Mouse (Mus musculus) MEL (cell line): ENCODE measurements around the gene Xpnpep2. TPM values are rescaled to one million over a fixed set of nuclear protein-coding genes. Genes with fewer than 3 reads are reported as not detected.

Experiments
- DNase-seq: peaks from one replicate; pipeline ENCODE4 v3.0.0; 2011; ENCODE audit warnings: low read depth, low spot score
- H3K27ac ChIP-seq: 2 replicates; pipeline ENCODE4 v1.5.1; 2012; ENCODE audit warnings: low read depth, mild to moderate bottlenecking, control low read depth, low read length, moderate library complexity; ENCODE audit not compliant: control insufficient read depth
- H3K27me3 ChIP-seq, 2 experiments: fragments of 150-350 bp in 1 of 2; sonication (generic) in 1 of 2; 2 replicates each; pipeline ENCODE4 v1.6.1; 2012; ENCODE audit warnings: low read length in 2 of 2, mild to moderate bottlenecking in 2 of 2, improper control_type of control experiment in 1 of 2, moderate library complexity in 1 of 2; ENCODE audit not compliant: insufficient read depth in 2 of 2, control insufficient read depth in 1 of 2
- H3K36me3 ChIP-seq, 2 experiments: 2 replicates each; pipeline ENCODE4 v1.6.1; 2012 to 2014; ENCODE audit warnings: low read length in 2 of 2, improper control_type of control experiment in 1 of 2, inconsistent platforms in 1 of 2, mild to moderate bottlenecking in 1 of 2; ENCODE audit not compliant: insufficient read depth in 2 of 2, control insufficient read depth in 1 of 2
- H3K4me1 ChIP-seq, 2 experiments: fragments of 150-350 bp in 1 of 2; sonication (generic) in 1 of 2; 2 replicates each; pipeline ENCODE4 v1.6.1; 2012; ENCODE audit warnings: low read length in 2 of 2, improper control_type of control experiment in 1 of 2, mild to moderate bottlenecking in 1 of 2; ENCODE audit not compliant: insufficient read depth in 2 of 2, control insufficient read depth in 1 of 2
- H3K4me3 ChIP-seq, 2 experiments: fragments of 150-350 bp in 1 of 2; sonication (generic) in 1 of 2; 2 replicates each; pipeline ENCODE4 v1.5.1; 2012; ENCODE audit warnings: low read depth in 2 of 2, low read length in 2 of 2, mild to moderate bottlenecking in 2 of 2, moderate library complexity in 2 of 2, control low read depth in 1 of 2, improper control_type of control experiment in 1 of 2; ENCODE audit not compliant: control insufficient read depth in 1 of 2, insufficient read depth in 1 of 2
- H3K79me2 ChIP-seq: 2 replicates; pipeline ENCODE4 v1.6.1; 2012; ENCODE audit warnings: mild to moderate bottlenecking, low read length, moderate library complexity; ENCODE audit not compliant: control insufficient read depth, poor library complexity, insufficient read depth
- H3K9ac ChIP-seq: 2 replicates; pipeline ENCODE4 v1.6.1; 2012; ENCODE audit warnings: low read depth, mild to moderate bottlenecking, control low read depth, low read length, moderate library complexity; ENCODE audit not compliant: control insufficient read depth, poor library complexity, severe bottlenecking
- H3K9me3 ChIP-seq: fragments of 150-350 bp; sonication (generic); replicated peaks from 2 replicates; pipeline ENCODE4 v1.6.1; 2012; ENCODE audit warnings: mild to moderate bottlenecking, low read length, improper control_type of control experiment, moderate library complexity; ENCODE audit not compliant: insufficient read depth
- BHLHE40 ChIP-seq: IDR thresholded peaks from 2 replicates; pipeline ENCODE4 v1.6.1; 2012; ENCODE audit warnings: low read depth, mild to moderate bottlenecking, inconsistent platforms, low read length, improper control_type of control experiment, borderline replicate concordance
- CHD1 ChIP-seq: IDR thresholded peaks from 2 replicates; pipeline ENCODE4 v1.6.1; 2012; ENCODE audit warnings: low read depth, mild to moderate bottlenecking, inconsistent platforms, low read length, improper control_type of control experiment
- CTCF ChIP-seq, 3 experiments: IDR thresholded peaks in 2 of 3; conservative IDR thresholded peaks in 1 of 3; 2 replicates each; pipeline ENCODE4 v1.5.1; 2011 to 2012; ENCODE audit warnings: low read length in 3 of 3, low read depth in 2 of 3, mild to moderate bottlenecking in 2 of 3, improper control_type of control experiment in 1 of 3, inconsistent platforms in 1 of 3, mixed read lengths in 1 of 3, moderate library complexity in 1 of 3; ENCODE audit not compliant: control insufficient read depth in 1 of 3, insufficient read depth in 1 of 3, poor library complexity in 1 of 3, severe bottlenecking in 1 of 3
- E2F4 ChIP-seq: IDR thresholded peaks from 2 replicates; pipeline ENCODE4 v1.6.1; 2011; ENCODE audit warnings: low read depth, low read length, improper control_type of control experiment, borderline replicate concordance
- EP300 ChIP-seq, 2 experiments: IDR thresholded peaks; 2 replicates each; pipeline ENCODE4 v1.6.1; 2011; ENCODE audit warnings: improper control_type of control experiment in 2 of 2, low read length in 2 of 2, low read depth in 1 of 2, mild to moderate bottlenecking in 1 of 2
- GABPA ChIP-seq: IDR thresholded peaks from 2 replicates; pipeline ENCODE4 v1.6.1; 2012; ENCODE audit warnings: low read depth, mild to moderate bottlenecking, inconsistent platforms, low read length, improper control_type of control experiment, moderate library complexity
- GATA1 ChIP-seq: IDR thresholded peaks from 2 replicates; pipeline ENCODE4 v1.6.1; 2011; ENCODE audit warnings: low read depth, low read length, improper control_type of control experiment
- KAT2A ChIP-seq: conservative IDR thresholded peaks from 2 replicates; pipeline ENCODE4 v1.6.1; 2012; ENCODE audit warnings: low read depth, low read length, improper control_type of control experiment, inconsistent platforms
- MAX ChIP-seq: IDR thresholded peaks from 2 replicates; pipeline ENCODE4 v1.6.1; 2011; ENCODE audit warnings: low read length, improper control_type of control experiment
- MYB ChIP-seq: IDR thresholded peaks from 2 replicates; pipeline ENCODE4 v1.6.1; 2011; ENCODE audit warnings: mild to moderate bottlenecking, low read depth, low read length, improper control_type of control experiment
- NELFE ChIP-seq: IDR thresholded peaks from 2 replicates; pipeline ENCODE4 v1.6.1; 2011; ENCODE audit warnings: low read depth, low read length, improper control_type of control experiment
- NRF1 ChIP-seq: IDR thresholded peaks from 2 replicates; pipeline ENCODE4 v1.6.1; 2014; ENCODE audit warnings: low read depth, mild to moderate bottlenecking, inconsistent platforms, low read length, improper control_type of control experiment, moderate library complexity; ENCODE audit not compliant: poor library complexity, insufficient read depth, severe bottlenecking
- POLR2A ChIP-seq, 2 experiments: IDR thresholded peaks; 2 replicates each; pipeline ENCODE4 v1.6.1; 2011 to 2012; ENCODE audit warnings: low read length in 2 of 2, mild to moderate bottlenecking in 2 of 2, control low read depth in 1 of 2, improper control_type of control experiment in 1 of 2, low read depth in 1 of 2, moderate library complexity in 1 of 2; ENCODE audit not compliant: control insufficient read depth in 1 of 2, insufficient read depth in 1 of 2, poor library complexity in 1 of 2
- POLR2AphosphoS5 ChIP-seq: IDR thresholded peaks from 2 replicates; pipeline ENCODE4 v1.6.1; 2012; ENCODE audit warnings: low read depth, borderline replicate concordance, mild to moderate bottlenecking, inconsistent platforms, low read length, moderate library complexity, mixed read lengths
- RAD21 ChIP-seq: IDR thresholded peaks from 2 replicates; pipeline ENCODE4 v1.6.1; 2011; ENCODE audit warnings: mild to moderate bottlenecking, low read depth, low read length, improper control_type of control experiment
- SIN3A ChIP-seq: IDR thresholded peaks from 2 replicates; pipeline ENCODE4 v1.6.1; 2012; ENCODE audit warnings: low read length, improper control_type of control experiment, inconsistent platforms
- TAL1 ChIP-seq: IDR thresholded peaks from 2 replicates; pipeline ENCODE4 v1.6.1; 2012; ENCODE audit warnings: mild to moderate bottlenecking, inconsistent platforms, low read length, moderate library complexity, mixed read lengths
- TBP ChIP-seq: IDR thresholded peaks from 2 replicates; pipeline ENCODE4 v1.8.0; 2011; ENCODE audit warnings: low read depth, low read length, improper control_type of control experiment
- UBTF ChIP-seq: IDR thresholded peaks from 2 replicates; pipeline ENCODE4 v1.6.1; 2012; ENCODE audit warnings: low read depth, mild to moderate bottlenecking, inconsistent platforms, low read length, improper control_type of control experiment, moderate library complexity, borderline replicate concordance; ENCODE audit not compliant: insufficient read depth
- ZKSCAN1 ChIP-seq: IDR thresholded peaks from 2 replicates; pipeline ENCODE4 v1.6.1; 2012; ENCODE audit warnings: low read depth, mild to moderate bottlenecking, inconsistent platforms, low read length, improper control_type of control experiment, moderate library complexity
- ZNF384 ChIP-seq: IDR thresholded peaks from 2 replicates; pipeline ENCODE4 v1.6.1; 2012; ENCODE audit warnings: low read depth, mild to moderate bottlenecking, inconsistent platforms, low read length, improper control_type of control experiment
- polyA plus RNA-seq, 2 experiments: library from polyadenylated mRNA; stranded (reverse) in 1 of 2; unstranded in 1 of 2; fragments of >175 nt in 1 of 2; fragments of >200 nt in 1 of 2; gene quantifications; 2 replicates each; pipeline versions ENCODE4 v1.2.1 to v1.2.4; 2012; ENCODE audit warnings: low replicate concordance in 2 of 2, low read depth in 1 of 2; ENCODE audit not compliant: insufficient read length in 2 of 2, insufficient read depth in 1 of 2, missing spikeins in 1 of 2
- total RNA-seq: library from RNA; depleted of rRNA; stranded (reverse); fragments of 300-350 nt; gene quantifications from 2 replicates; pipeline ENCODE4 v1.2.3, GENCODE M21; 2012

The Xpnpep2 gene
- total and polyA plus RNA-seq, 3 experiments: 0.31 to 1.9 TPM; not detected in 1

GRCm38 (mm10) chrX:48109316-48109655 lies 761 bp downstream of the Xpnpep2 start:
- Histone ChIP-seq H3K4me3 (no peak overlapping the region), H3K27me3 (no peaks in the 10 kb centered on the region), H3K79me2 (no peaks in the 10 kb centered on the region), H3K36me3 (no peaks in the 10 kb centered on the region), H3K9ac (no peak overlapping the region), H3K4me1 (no peaks in the 10 kb centered on the region), H3K27ac (no peak overlapping the region), H3K9me3 (no peaks in the 10 kb centered on the region)
- DNase-seq: no peak
- TF ChIP-seq POLR2AphosphoS5 (no peak), NRF1 (no peak)

DNA sequence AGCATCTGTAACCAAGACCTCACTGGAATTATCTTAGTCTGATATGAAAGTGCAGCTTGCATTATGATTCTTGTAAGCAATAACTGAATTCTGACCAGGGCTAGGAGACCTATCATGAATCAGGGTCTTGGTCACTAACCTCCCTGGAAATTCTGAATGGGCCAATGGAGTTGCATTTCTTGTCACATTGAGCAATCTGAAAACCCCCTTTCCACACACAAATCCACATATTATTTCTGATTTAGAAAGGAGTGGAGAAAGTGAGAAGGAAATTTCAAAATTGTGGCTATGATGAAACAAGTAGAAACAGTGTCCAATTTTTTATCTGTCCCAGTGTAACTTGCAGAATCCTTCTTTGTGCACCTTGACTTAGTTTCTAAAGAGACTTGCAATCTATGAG lies 10.8 kb downstream of the Xpnpep2 start:
- Histone ChIP-seq H3K27me3 (no peaks in the 10 kb centered on the region), H3K9me3 (no peaks in the 10 kb centered on the region), H3K79me2 (no peaks in the 10 kb centered on the region), H3K4me3 (no peak overlapping the region), H3K9ac (no peak overlapping the region), H3K36me3 (peaks cover 0 to 2% of the 10 kb centered on the region in 2 experiments; a peak in 2 of 4 replicates), H3K27ac (no peak overlapping the region), H3K4me1 (peaks cover 2 to 11% of the 10 kb centered on the region in 2 experiments; a peak in 2 of 4 replicates)
- DNase-seq: no peak
- no peak for TF ChIP-seq UBTF
- no peak for TF ChIP-seq ZNF384
- TF ChIP-seq SIN3A: no peak
- TF ChIP-seq POLR2A (IDR thresholded peaks at IDR 0.05; ENCODE audit: control insufficient read depth in 1 of 2, insufficient read depth in 1 of 2, low read depth in 1 of 2, low read length in 2 of 2, poor library complexity in 1 of 2): no peak
- no peak for TF ChIP-seq E2F4
- TF ChIP-seq GATA1: no peak
- no peak for TF ChIP-seq RAD21
- no peak for TF ChIP-seq BHLHE40
- no peak; a peak in 1 of 4 replicates for TF ChIP-seq EP300 (IDR thresholded peaks at IDR 0.05; ENCODE audit: low read depth in 1 of 2, low read length in 2 of 2)
- no peak for TF ChIP-seq MYB
- TF ChIP-seq TBP: no peak
- TF ChIP-seq GABPA: no peak
- no peak for TF ChIP-seq MAX
- no peak for TF ChIP-seq CTCF (IDR thresholded peaks at IDR 0.05 in 2 of 3, conservative IDR thresholded peaks at IDR 0.05 in 1 of 3; ENCODE audit: control insufficient read depth in 1 of 3, insufficient read depth in 1 of 3, low read depth in 2 of 3, low read length in 3 of 3, poor library complexity in 1 of 3, severe bottlenecking in 1 of 3)
- TF ChIP-seq CHD1: no peak
- TF ChIP-seq NELFE: no peak
- TF ChIP-seq ZKSCAN1: no peak
- TF ChIP-seq KAT2A: no peak
- TF ChIP-seq TAL1: no peak
